Mouse (Mus musculus) midbrain, embryonic 16.5 days (tissue): Measurements from ENCODE around the gene Sumo2. TPM values are rescaled to one million over a fixed set of nuclear protein-coding genes. Genes with fewer than 3 reads are reported as not detected.
A peak's percentile ranks its signal among the peaks of the same experiment; 100 is the strongest.

Source experiments
- ATAC-seq: fragments of 200-750 bp; cut with Nextera tagmentation; 2 replicates; pipeline ENCODE4 v1.8.0; 2017; ENCODE audit warnings: moderate TSS enrichment
- H3K27ac ChIP-seq: fragments of 300-500 bp; sonication (generic); 2 replicates; pipeline ENCODE4 v1.5.1; 2014; ENCODE audit warnings: mild to moderate bottlenecking, low read length, mixed read lengths
- H3K27me3 ChIP-seq: fragments of 300-500 bp; sonication (generic); 2 replicates; pipeline ENCODE4 v1.6.1; 2014; ENCODE audit warnings: low read depth, low read length, mixed read lengths; ENCODE audit not compliant: control insufficient read depth, insufficient read depth
- H3K36me3 ChIP-seq: fragments of 300-500 bp; sonication (generic); 2 replicates; pipeline ENCODE4 v1.6.1; 2014; ENCODE audit warnings: mild to moderate bottlenecking, low read length, moderate library complexity, mixed read lengths; ENCODE audit not compliant: control insufficient read depth, insufficient read depth
- H3K4me1 ChIP-seq: fragments of 300-500 bp; sonication (generic); 2 replicates; pipeline ENCODE4 v1.6.1; 2014; ENCODE audit warnings: mild to moderate bottlenecking, low read length, mixed read lengths; ENCODE audit not compliant: control insufficient read depth, insufficient read depth
- H3K4me2 ChIP-seq: fragments of 300-500 bp; sonication (generic); 2 replicates; pipeline ENCODE4 v1.6.1; 2014; ENCODE audit warnings: mild to moderate bottlenecking, low read length, mixed read lengths
- H3K4me3 ChIP-seq: fragments of 300-500 bp; sonication (generic); 2 replicates; pipeline ENCODE4 v1.5.1; 2014; ENCODE audit warnings: low read depth, mild to moderate bottlenecking, low read length, moderate library complexity, mixed read lengths
- H3K9ac ChIP-seq: fragments of 300-500 bp; sonication (generic); 2 replicates; pipeline ENCODE4 v1.6.1; 2014; ENCODE audit warnings: low read depth, low read length, mixed read lengths
- H3K9me3 ChIP-seq: fragments of 300-500 bp; sonication (generic); replicated peaks from 2 replicates; pipeline ENCODE4 v1.6.1; 2014; ENCODE audit warnings: mild to moderate bottlenecking, low read length, mixed read lengths; ENCODE audit not compliant: control insufficient read depth, poor library complexity, severe bottlenecking
- WGBS: fragments of 180-500 bp; shearing (Covaris S2); extraction: QIAGEN DNeasy Blood & Tissue Kit; methylation state at CpG from one replicate; pipeline ENCODE4 v1.1.7; 2014; 5-methylcytosine and 5-hydroxymethylcytosine counted together
- polyA plus RNA-seq: library from polyadenylated mRNA; unstranded; fragments of >200 nt; fragmentation: Nextera tagmentation; extraction: Ambion mirVana; gene quantifications from 2 replicates; pipeline ENCODE4 v1.2.1, GENCODE M21; 2015

Gene Sumo2
- polyA plus RNA-seq, 1 experiment from 2014 or later = 1,000 TPM

DNA sequence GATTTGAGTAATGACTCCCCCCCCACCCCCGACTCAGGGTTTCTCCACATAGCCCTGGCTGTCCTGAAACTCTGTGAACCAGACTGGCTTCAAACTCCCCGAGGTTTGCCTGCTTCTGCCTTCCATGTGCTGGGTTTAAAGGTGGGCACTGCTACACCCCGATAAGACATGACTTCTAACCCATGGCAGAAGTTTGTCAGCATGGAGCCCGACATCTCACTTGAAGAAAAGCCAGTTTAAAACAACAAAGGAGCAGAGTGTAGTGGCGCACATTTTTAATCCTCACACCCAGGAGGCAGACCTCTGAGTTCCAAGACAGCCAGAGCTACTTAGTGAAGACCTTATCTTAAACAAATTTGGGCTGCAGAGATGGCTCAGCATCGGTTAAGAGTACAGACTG is 43.7 kb downstream of the Sumo2 start:
- Histone ChIP-seq H3K4me1 (peaks cover 14% of the 10 kb centered on the region), H3K4me2 (peak overlapping the region; percentile 62), H3K9ac (peak overlapping the region; percentile 75; the same call in 1 of the 2 replicates), H3K9me3 (no peaks in the 10 kb centered on the region), H3K27ac (no peak overlapping the region), H3K4me3 (peak overlapping the region; percentile 57), H3K36me3 (peaks cover 4% of the 10 kb centered on the region; the same call in 1 of the 2 replicates), H3K27me3 (no peaks in the 10 kb centered on the region)
- WGBS = 33% methylated on average over 6 of the region's 6 CpGs
- no peak for ATAC-seq

DNA sequence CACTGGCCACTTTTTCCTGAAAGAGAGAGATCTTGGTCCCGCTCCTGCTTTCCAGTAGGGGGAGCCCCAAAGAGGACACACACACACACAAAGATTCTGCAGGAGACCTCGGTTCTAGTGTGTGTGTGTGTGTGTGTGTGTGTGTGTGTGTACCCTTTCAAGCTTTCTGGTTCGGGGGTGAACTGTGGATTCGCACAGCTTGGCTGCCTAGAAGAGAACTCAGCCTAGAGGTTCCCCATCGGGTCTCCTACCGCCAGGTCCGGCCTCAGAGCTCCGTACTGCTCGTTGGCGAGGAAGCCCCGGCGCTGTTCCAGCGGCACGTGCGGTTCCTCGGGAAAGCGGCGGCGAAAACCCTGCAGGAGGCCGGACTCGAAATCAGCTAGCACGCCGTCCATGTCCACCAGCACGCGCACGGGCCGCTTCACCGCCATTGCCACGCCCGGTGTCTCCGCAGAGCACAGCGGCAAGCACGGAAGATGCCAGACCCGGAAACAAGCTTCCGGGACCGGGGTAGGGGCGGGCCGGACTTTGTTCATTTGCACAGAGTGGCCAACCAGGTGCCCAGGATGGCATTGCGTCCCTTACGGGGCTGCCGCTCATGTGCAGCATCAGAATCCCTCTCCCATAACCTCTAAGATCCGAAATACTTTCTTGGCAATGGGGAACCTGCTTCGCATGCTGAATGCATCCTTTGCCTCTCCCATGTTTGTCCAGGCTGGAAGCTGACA is 44.6 kb downstream of the Sumo2 start, which contains the start of gene Nt5c:
Gene Nt5c, minus strand, starts transcription at position 507 of the 728 bp plus-strand sequence.
- Histone ChIP-seq H3K9me3 (no peaks in the 10 kb centered on the region), H3K4me3 (peak within 1 kb of the TSS; percentile 57), H3K36me3 (no peaks in the 10 kb centered on the region; the same call in 1 of the 2 replicates), H3K4me2 (peak within 1 kb of the TSS; percentile 62), H3K4me1 (peaks cover 14% of the 10 kb centered on the region), H3K9ac (peak within 1 kb of the TSS; percentile 75), H3K27me3 (no peaks in the 10 kb centered on the region), H3K27ac (peak within 1 kb of the TSS; percentile 76)
- ATAC-seq = peak; percentile 93
- WGBS = under 1% methylated on average over 43 of the region's 43 CpGs

DNA sequence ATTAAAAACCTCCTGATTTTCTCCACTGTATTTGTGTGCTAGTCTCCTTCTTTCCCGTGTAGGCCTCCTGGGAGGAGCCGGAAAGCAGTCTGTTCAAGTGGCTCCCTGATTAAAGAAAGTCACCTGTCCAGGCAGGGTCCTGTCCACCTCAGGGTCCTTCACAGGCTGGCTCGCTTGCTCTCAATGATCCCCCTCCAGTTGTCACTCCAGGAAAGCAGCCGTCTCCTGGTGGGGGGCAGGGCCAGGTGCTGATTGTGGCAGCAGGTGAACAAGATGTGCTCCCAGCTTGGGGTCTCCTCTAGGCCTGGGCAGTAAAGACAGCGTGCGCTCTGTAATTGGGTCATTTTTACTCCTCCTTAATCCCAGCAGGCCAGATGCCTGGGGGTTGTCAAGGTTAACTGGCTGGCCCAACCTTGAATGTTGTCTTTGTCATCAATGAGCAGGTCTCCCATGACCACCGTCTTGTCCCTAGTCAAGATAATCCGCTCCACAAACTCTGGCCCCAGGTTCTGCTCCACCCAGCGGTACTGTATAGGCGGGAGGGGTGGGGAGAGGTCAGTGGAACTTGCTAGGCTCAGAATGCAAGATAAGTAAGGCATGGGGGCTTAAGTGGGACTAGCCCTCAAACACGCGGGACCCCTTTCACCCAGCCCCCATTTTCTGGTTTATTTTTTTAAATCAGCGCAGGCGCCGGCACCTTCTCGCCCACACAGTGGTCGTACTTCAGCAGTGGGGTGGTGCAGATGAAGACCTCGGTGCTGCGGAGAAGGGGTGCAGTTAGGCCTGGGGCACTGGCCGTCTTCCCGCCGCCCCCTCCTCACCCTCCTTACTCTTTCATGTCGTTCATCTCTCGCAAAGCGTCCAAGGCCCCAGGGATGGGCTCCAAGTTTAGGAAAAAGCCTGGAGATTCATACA is 45.4 kb downstream of the Sumo2 start:
- Histone ChIP-seq H3K4me3 (peak overlapping the region; percentile 57), H3K4me1 (peaks cover 14% of the 10 kb centered on the region), H3K9ac (peak overlapping the region; percentile 75), H3K4me2 (peak overlapping the region; percentile 62), H3K36me3 (no peaks in the 10 kb centered on the region; the same call in 1 of the 2 replicates), H3K27me3 (no peaks in the 10 kb centered on the region), H3K27ac (peak overlapping the region; percentile 2; the same call in 1 of the 2 replicates), H3K9me3 (no peaks in the 10 kb centered on the region)
- WGBS = 20% methylated on average over 25 of the region's 25 CpGs
- ATAC-seq = peak; percentile 73

DNA sequence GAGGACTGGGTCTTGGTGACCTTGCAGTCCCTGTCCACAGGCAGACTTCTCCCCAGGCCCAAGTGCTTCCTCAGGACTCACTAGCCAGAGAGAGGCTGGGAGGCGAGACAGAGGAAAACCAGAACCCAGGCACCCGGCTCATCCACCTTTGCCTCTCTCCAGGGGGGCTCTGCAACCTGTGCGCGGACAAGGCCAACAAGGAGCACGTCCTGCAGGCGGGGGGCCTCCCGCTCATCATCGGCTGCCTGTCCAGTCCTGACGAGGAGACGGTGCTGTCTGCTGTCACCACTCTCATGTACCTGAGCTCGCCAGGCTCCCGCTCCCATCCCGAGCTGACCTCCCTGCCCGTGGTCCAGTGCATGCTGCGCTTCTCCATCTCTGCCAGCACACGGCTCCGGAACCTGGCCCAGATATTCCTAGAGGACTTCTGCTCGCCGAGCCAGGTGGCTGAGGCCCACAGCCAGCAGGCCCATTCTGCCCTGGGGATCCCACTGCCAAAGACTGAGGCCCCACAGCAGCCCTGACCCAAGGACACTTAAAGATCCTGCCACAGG is 47.4 kb downstream of the Sumo2 start:
- H3K4me3 ChIP-seq = no peak overlapping the region
- no peak overlapping the region for H3K9ac ChIP-seq
- 92% methylated on average over 18 of the region's 19 CpGs for WGBS
- H3K36me3 ChIP-seq = no peaks in the 10 kb centered on the region; the same call in 1 of the 2 replicates
- no peaks in the 10 kb centered on the region for H3K27me3 ChIP-seq
- H3K4me2 ChIP-seq = no peak overlapping the region
- ATAC-seq = no peak
- H3K4me1 ChIP-seq = peaks cover 17% of the 10 kb centered on the region
- H3K9me3 ChIP-seq = no peaks in the 10 kb centered on the region
- H3K27ac ChIP-seq = no peak overlapping the region

DNA sequence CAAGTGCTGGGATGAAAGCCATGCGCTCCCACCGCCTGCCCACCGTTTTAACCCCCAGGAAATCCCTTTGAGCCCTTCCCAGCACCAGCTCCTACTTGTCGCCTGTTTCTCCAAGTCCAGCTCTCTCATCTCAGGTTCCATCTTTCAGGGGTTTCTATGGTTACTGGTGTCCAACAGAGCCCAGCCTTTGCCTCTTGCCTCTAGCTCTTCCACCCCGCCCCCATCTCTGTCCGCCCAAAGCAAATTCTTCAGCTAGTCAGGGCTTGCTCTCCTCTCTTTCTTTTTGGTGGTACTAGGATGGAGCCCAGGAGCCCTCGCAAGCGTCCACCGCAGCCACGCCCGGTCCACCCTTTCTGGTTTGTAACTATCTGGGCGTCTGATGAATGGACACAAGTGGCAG is 50.9 kb downstream of the Sumo2 start:
- Histone ChIP-seq H3K9ac (0 out of 2 replicates have a peak overlapping the region, but pooled peaks have one; percentile 25), H3K36me3 (no peaks in the 10 kb centered on the region; the same call in 1 of the 2 replicates), H3K4me3 (no peak overlapping the region), H3K4me2 (no peak overlapping the region), H3K27ac (peak overlapping the region; percentile 33; the same call in 1 of the 2 replicates), H3K9me3 (no peaks in the 10 kb centered on the region), H3K4me1 (0 out of 2 replicates have a peak, but pooled peaks cover 3% of the 10 kb centered on the region), H3K27me3 (no peaks in the 10 kb centered on the region)
- ATAC-seq = no peak
- 29% methylated on average over 12 of the region's 12 CpGs for WGBS

DNA sequence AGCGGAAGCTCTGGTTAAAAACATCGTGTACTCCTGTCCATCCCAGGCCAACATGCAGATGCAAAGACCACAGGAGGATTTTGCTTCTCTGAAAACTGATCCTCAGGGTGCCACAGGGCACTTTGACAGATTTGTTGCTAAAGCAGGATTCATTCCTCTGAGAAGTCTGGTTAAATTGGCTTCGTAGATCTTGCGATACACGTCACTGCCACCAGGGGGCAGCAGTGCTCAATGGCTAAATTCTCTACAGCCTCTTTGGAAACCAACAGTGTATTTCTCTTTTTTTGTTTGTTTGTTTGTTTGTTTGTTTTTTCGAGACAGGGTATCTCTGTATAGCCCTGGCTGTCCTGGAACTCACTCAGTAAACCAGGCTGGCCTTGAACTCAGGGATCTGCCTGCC is 52.4 kb downstream of the Sumo2 start:
- WGBS = 17% methylated on average over 6 of the region's 6 CpGs
- 0 out of 2 replicates have a peak, but pooled peaks cover 3% of the 10 kb centered on the region for H3K4me1 ChIP-seq
- H3K4me3 ChIP-seq = no peak overlapping the region
- H3K9ac ChIP-seq = no peak overlapping the region
- H3K36me3 ChIP-seq = no peaks in the 10 kb centered on the region; the same call in 1 of the 2 replicates
- H3K27me3 ChIP-seq = no peaks in the 10 kb centered on the region
- ATAC-seq = no peak
- H3K9me3 ChIP-seq = no peaks in the 10 kb centered on the region
- H3K27ac ChIP-seq = no peak overlapping the region
- no peak overlapping the region for H3K4me2 ChIP-seq

DNA sequence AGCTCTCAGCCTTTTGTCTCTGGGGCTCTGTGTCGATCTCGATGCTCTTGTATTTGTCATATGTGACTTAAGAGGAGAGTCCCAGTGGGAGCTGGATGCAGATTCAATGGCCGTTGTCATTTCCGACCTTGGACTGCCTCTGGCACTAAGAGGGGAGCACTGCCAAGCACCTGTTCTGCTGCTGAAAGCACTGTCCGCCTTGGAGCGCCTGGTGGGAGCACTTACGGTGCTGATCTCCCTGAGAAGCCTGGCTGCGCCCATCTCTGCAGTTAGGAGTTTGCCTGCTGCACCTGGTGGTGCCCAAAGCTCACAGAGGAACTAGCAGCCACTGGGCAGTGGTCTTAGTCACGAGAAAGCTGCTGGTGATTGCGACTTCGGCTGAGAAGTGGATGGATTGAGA is 52.8 kb downstream of the Sumo2 start:
- 0 out of 2 replicates have a peak, but pooled peaks cover 3% of the 10 kb centered on the region for H3K4me1 ChIP-seq
- no peaks in the 10 kb centered on the region for H3K27me3 ChIP-seq
- H3K4me2 ChIP-seq = no peak overlapping the region
- no peak overlapping the region for H3K4me3 ChIP-seq
- H3K36me3 ChIP-seq = no peaks in the 10 kb centered on the region
- ATAC-seq = no peak
- H3K9ac ChIP-seq = no peak overlapping the region
- H3K27ac ChIP-seq = no peak overlapping the region
- 69% methylated on average over 11 of the region's 11 CpGs for WGBS
- no peaks in the 10 kb centered on the region for H3K9me3 ChIP-seq

DNA sequence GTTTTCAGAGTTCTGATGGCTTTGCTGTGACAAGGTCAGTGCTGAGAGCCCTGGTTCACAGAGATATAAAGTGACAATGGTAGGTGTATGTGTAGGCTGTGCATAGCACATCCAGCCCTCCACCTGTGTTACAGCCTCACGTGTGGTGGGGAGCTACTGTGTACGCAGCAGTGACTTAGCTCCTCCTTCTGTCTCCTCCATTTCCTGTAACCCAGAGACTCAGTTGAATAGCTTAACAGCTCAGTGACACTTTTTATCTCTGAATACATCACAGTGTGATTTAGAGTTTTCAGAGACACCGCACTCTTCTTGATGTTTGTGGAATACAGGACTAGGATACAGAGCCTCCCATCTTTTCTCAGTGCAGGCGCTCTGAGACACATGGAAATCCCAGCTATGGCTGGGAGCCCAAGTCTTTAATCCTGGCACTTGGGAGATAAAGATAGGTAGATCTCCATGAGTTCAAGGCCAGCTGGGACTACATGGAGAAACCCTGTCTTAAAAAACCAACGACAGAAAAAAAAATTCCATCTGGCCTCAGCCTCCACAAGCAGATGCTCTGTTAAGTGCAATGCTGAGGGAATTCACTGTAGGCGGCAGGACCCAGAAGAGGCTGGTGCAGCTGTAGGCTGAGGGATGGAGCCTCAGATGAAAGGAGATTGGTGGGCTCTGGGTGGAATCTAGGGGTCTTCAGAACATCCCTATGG is 54.4 kb downstream of the Sumo2 start:
- no peak overlapping the region for H3K9ac ChIP-seq
- H3K27me3 ChIP-seq = no peaks in the 10 kb centered on the region
- H3K27ac ChIP-seq = no peak overlapping the region
- no peaks in the 10 kb centered on the region for H3K36me3 ChIP-seq
- H3K9me3 ChIP-seq = no peaks in the 10 kb centered on the region
- H3K4me1 ChIP-seq = peaks cover 10% of the 10 kb centered on the region
- 90% methylated on average over 6 of the region's 6 CpGs for WGBS
- H3K4me2 ChIP-seq = no peak overlapping the region
- ATAC-seq = no peak
- H3K4me3 ChIP-seq = no peak overlapping the region
